Mouse (Mus musculus): ENCODE measurements around the gene Cfap161. TPM values are rescaled to one million over a fixed set of nuclear protein-coding genes. Genes with fewer than 3 reads are reported as not detected.

Cfap161 gene
- polyA plus RNA-seq, 1 experiment, result 0.08 TPM

- H3K4me3 ChIP-seq, result no peak overlapping the region
- H3K79me2 ChIP-seq (ENCODE audit: control insufficient read depth, insufficient read depth), result no peaks in the 10 kb centered on the region
- H3K4me2 ChIP-seq (ENCODE audit: low read depth), result no peak overlapping the region
- TF ChIP-seq MYOD1 (IDR thresholded peaks at IDR 0.05; ENCODE audit: control insufficient read depth in 1 of 3, insufficient read length in 2 of 3, low read depth in 2 of 3), result peak in 1 of 3 experiments; percentile 56
- no peak for TF ChIP-seq TCF12 (IDR thresholded peaks at IDR 0.05; ENCODE audit: insufficient read depth, poor library complexity, severe bottlenecking)
- H3K27me3 ChIP-seq (ENCODE audit: control insufficient read depth, insufficient read depth, insufficient read length), result no peaks in the 10 kb centered on the region
- no peaks in the 10 kb centered on the region for H3K36me3 ChIP-seq (ENCODE audit: control insufficient read depth, insufficient read depth)
- H3ac ChIP-seq (ENCODE audit: control insufficient read depth, insufficient read length), result no peak overlapping the region
Measured at GRCm38 (mm10) chr7:83827402-83828076, 32.9 kb upstream of the Cfap161 start.

DNA sequence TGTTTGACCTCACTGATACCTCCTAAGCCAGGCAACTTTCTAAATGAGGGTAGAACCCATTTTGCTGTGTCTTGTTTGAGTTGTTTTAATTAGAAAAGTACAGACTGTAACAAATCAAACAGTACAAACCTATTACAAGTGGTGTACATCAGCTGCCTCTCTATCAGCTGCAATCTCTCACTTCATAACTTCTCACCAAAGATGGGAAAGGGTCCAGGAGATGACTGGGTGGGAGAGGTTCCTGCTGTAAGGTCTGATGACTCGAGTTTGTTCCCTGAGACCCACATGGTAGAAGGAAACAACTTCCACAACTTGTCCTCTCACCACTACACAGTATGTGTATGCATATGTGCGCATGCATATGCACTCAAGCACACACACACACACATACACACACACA lies 32.1 kb upstream of the Cfap161 start:
- Histone ChIP-seq H3K36me3 (ENCODE audit: control insufficient read depth, insufficient read depth) (no peaks in the 10 kb centered on the region), H3K4me3 (no peak overlapping the region), H3K79me2 (ENCODE audit: control insufficient read depth, insufficient read depth) (no peaks in the 10 kb centered on the region), H3ac (ENCODE audit: control insufficient read depth, insufficient read length) (no peak overlapping the region), H3K4me2 (ENCODE audit: low read depth) (no peak overlapping the region), H3K27me3 (ENCODE audit: control insufficient read depth, insufficient read depth, insufficient read length) (no peaks in the 10 kb centered on the region)
- TF ChIP-seq E2F4 (IDR thresholded peaks at IDR 0.05; ENCODE audit: insufficient read depth) (no peak), POLR2AphosphoS2 (IDR thresholded peaks at IDR 0.05; ENCODE audit: insufficient read length, low read depth) (no peak), MYOD1 (IDR thresholded peaks at IDR 0.05; ENCODE audit: control insufficient read depth in 1 of 3, insufficient read length in 2 of 3, low read depth in 2 of 3) (no peak), USF1 (IDR thresholded peaks at IDR 0.05; ENCODE audit: low read depth) (no peak), TCF12 (IDR thresholded peaks at IDR 0.05; ENCODE audit: insufficient read depth, poor library complexity, severe bottlenecking) (no peak), MYOG (IDR thresholded peaks at IDR 0.05; ENCODE audit: control insufficient read depth in 1 of 3, insufficient read depth in 1 of 3, insufficient read length in 2 of 3, low read depth in 2 of 3) (no peak), CEBPB (IDR thresholded peaks at IDR 0.05; ENCODE audit: insufficient read depth, poor library complexity, severe bottlenecking) (no peak), SRF (IDR thresholded peaks at IDR 0.05; ENCODE audit: control insufficient read depth, insufficient read length, low read depth) (no peak), TCF3 (IDR thresholded peaks at IDR 0.05; ENCODE audit: insufficient read length, low read depth) (no peak), REST (IDR thresholded peaks at IDR 0.05; ENCODE audit: insufficient read depth, insufficient read length) (no peak), MAX (IDR thresholded peaks at IDR 0.05; ENCODE audit: low read depth) (no peak), POLR2A (IDR thresholded peaks at IDR 0.05; ENCODE audit: insufficient read length, low read depth) (no peak)

- Histone ChIP-seq H3K79me2 (ENCODE audit: control insufficient read depth, insufficient read depth) (no peaks in the 10 kb centered on the region), H3ac (ENCODE audit: control insufficient read depth, insufficient read length) (no peak overlapping the region), H3K4me3 (no peak overlapping the region), H3K36me3 (ENCODE audit: control insufficient read depth, insufficient read depth) (no peaks in the 10 kb centered on the region), H3K4me2 (ENCODE audit: low read depth) (no peak overlapping the region), H3K27me3 (ENCODE audit: control insufficient read depth, insufficient read depth, insufficient read length) (no peaks in the 10 kb centered on the region)
- TF ChIP-seq POLR2AphosphoS2 (IDR thresholded peaks at IDR 0.05; ENCODE audit: insufficient read length, low read depth), result no peak
- TF ChIP-seq CEBPB (IDR thresholded peaks at IDR 0.05; ENCODE audit: insufficient read depth, poor library complexity, severe bottlenecking), result no peak
- no peak for TF ChIP-seq TCF12 (IDR thresholded peaks at IDR 0.05; ENCODE audit: insufficient read depth, poor library complexity, severe bottlenecking)
- TF ChIP-seq REST (IDR thresholded peaks at IDR 0.05; ENCODE audit: insufficient read depth, insufficient read length), result no peak
- no peak for TF ChIP-seq MYOG (IDR thresholded peaks at IDR 0.05; ENCODE audit: control insufficient read depth in 1 of 3, insufficient read depth in 1 of 3, insufficient read length in 2 of 3, low read depth in 2 of 3)
- no peak for TF ChIP-seq POLR2A (IDR thresholded peaks at IDR 0.05; ENCODE audit: insufficient read length, low read depth)
- no peak for TF ChIP-seq TCF3 (IDR thresholded peaks at IDR 0.05; ENCODE audit: insufficient read length, low read depth)
- no peak for TF ChIP-seq MYOD1 (IDR thresholded peaks at IDR 0.05; ENCODE audit: control insufficient read depth in 1 of 3, insufficient read length in 2 of 3, low read depth in 2 of 3)
- TF ChIP-seq MAX (IDR thresholded peaks at IDR 0.05; ENCODE audit: low read depth), result no peak
- TF ChIP-seq E2F4 (IDR thresholded peaks at IDR 0.05; ENCODE audit: insufficient read depth), result no peak
- TF ChIP-seq SRF (IDR thresholded peaks at IDR 0.05; ENCODE audit: control insufficient read depth, insufficient read length, low read depth), result no peak
- TF ChIP-seq USF1 (IDR thresholded peaks at IDR 0.05; ENCODE audit: low read depth), result no peak
Measured at GRCm38 (mm10) chr7:83821951-83822350, 27.3 kb upstream of the Cfap161 start.

DNA sequence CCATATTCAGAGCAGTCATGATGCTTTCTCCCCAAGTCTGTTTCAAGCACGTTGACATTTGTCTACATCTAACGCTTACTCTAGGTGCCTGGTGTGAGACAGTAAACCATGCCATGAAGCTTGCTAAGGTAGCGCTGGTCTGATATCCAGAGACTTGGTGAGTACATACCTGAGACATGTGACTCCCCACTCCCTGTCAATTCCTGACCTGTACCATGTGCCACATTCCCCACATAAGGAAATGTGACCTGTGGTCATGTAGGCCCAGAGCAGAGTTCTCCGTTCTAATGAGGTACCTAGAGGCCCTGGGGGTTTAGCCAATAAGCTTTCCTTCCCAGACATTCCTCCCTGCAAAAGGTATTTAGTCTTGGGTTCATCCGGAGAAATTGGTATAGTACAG lies 22.2 kb upstream of the Cfap161 start:
- no peak overlapping the region for H3ac ChIP-seq (ENCODE audit: control insufficient read depth, insufficient read length)
- H3K27me3 ChIP-seq (ENCODE audit: control insufficient read depth, insufficient read depth, insufficient read length), result no peaks in the 10 kb centered on the region
- no peaks in the 10 kb centered on the region for H3K36me3 ChIP-seq (ENCODE audit: control insufficient read depth, insufficient read depth)
- no peak overlapping the region for H3K4me2 ChIP-seq (ENCODE audit: low read depth)
- no peak for TF ChIP-seq MYOD1 (IDR thresholded peaks at IDR 0.05; ENCODE audit: control insufficient read depth in 1 of 3, insufficient read length in 2 of 3, low read depth in 2 of 3)
- no peak for TF ChIP-seq CEBPB (IDR thresholded peaks at IDR 0.05; ENCODE audit: insufficient read depth, poor library complexity, severe bottlenecking)
- no peak for TF ChIP-seq POLR2AphosphoS2 (IDR thresholded peaks at IDR 0.05; ENCODE audit: insufficient read length, low read depth)
- no peak for TF ChIP-seq MAX (IDR thresholded peaks at IDR 0.05; ENCODE audit: low read depth)
- no peak for TF ChIP-seq TCF3 (IDR thresholded peaks at IDR 0.05; ENCODE audit: insufficient read length, low read depth)
- H3K4me3 ChIP-seq, result no peak overlapping the region
- H3K79me2 ChIP-seq (ENCODE audit: control insufficient read depth, insufficient read depth), result no peaks in the 10 kb centered on the region

- Histone ChIP-seq H3K4me2 (ENCODE audit: low read depth) (peak overlapping the region; percentile 16), H3K27me3 (ENCODE audit: control insufficient read depth, insufficient read depth, insufficient read length) (no peaks in the 10 kb centered on the region), H3ac (ENCODE audit: control insufficient read depth, insufficient read length) (no peak overlapping the region), H3K36me3 (ENCODE audit: control insufficient read depth, insufficient read depth) (no peaks in the 10 kb centered on the region), H3K4me3 (no peak overlapping the region), H3K79me2 (ENCODE audit: control insufficient read depth, insufficient read depth) (no peaks in the 10 kb centered on the region)
- TF ChIP-seq E2F4 (IDR thresholded peaks at IDR 0.05; ENCODE audit: insufficient read depth) (no peak), POLR2A (IDR thresholded peaks at IDR 0.05; ENCODE audit: insufficient read length, low read depth) (no peak), SRF (IDR thresholded peaks at IDR 0.05; ENCODE audit: control insufficient read depth, insufficient read length, low read depth) (peak; percentile 84), TCF12 (IDR thresholded peaks at IDR 0.05; ENCODE audit: insufficient read depth, poor library complexity, severe bottlenecking) (no peak), REST (IDR thresholded peaks at IDR 0.05; ENCODE audit: insufficient read depth, insufficient read length) (no peak), MAX (IDR thresholded peaks at IDR 0.05; ENCODE audit: low read depth) (no peak), MYOD1 (IDR thresholded peaks at IDR 0.05; ENCODE audit: control insufficient read depth in 1 of 3, insufficient read length in 2 of 3, low read depth in 2 of 3) (peak; percentile 62 to 76 (median 64)), MYOG (IDR thresholded peaks at IDR 0.05; ENCODE audit: control insufficient read depth in 1 of 3, insufficient read depth in 1 of 3, insufficient read length in 2 of 3, low read depth in 2 of 3) (peak in 1 of 3 experiments; percentile 18), USF1 (IDR thresholded peaks at IDR 0.05; ENCODE audit: low read depth) (no peak), CEBPB (IDR thresholded peaks at IDR 0.05; ENCODE audit: insufficient read depth, poor library complexity, severe bottlenecking) (no peak)
Measured at GRCm38 (mm10) chr7:83815646-83816045, 21.0 kb upstream of the Cfap161 start.

Data from myocyte (in vitro differentiated cells).